Mouse (Mus musculus): ENCODE results near the gene Chmp5. TPM values are rescaled to one million over a fixed set of nuclear protein-coding genes. Genes with fewer than 3 reads are reported as not detected.

Chmp5 gene
- polyA plus RNA-seq, 1 experiment from 2014 or later, result 152 TPM

GRCm38 (mm10) chr4:40955942-40956341 is 7.7 kb downstream of the Chmp5 start:
- Histone ChIP-seq H3K36me3 (peaks cover 82% of the 10 kb centered on the region), H3K27me3 (no peaks in the 10 kb centered on the region), H3K9me3 (no peaks in the 10 kb centered on the region), H3K9ac (replicated peaks) (no peak overlapping the region), H3K4me3 (no peak overlapping the region), H3K4me1 (no peaks in the 10 kb centered on the region), H3K4me2 (replicated peaks) (no peak overlapping the region), H3K27ac (replicated peaks) (no peak overlapping the region)
- ATAC-seq (ENCODE audit: low FRiP score, low read depth), result no peak
- WGBS, result 87% methylated on average over 6 of the region's 6 CpGs

DNA sequence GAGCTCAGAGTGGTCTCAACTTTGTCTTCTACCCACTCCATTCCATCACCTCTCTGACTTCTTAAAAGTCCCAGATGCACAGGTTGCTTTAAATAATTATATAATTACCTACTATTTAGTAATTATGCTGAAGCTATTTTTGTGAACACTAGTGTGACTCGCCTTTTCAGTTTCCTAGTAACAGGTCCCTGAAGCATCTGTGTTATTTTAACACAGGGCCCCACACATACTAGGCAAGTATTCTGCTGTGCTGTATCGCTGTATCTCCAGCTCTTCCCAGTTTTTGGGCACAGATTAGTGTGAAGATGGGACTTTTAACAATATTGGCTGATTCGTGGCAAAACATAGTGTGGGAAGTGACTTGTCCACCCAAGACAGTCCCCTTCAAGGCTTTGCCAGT is 15.3 kb downstream of the Chmp5 start:
- H3K9ac ChIP-seq (replicated peaks), result no peak overlapping the region
- no peak overlapping the region for H3K27ac ChIP-seq (replicated peaks)
- no peaks in the 10 kb centered on the region for H3K4me1 ChIP-seq
- H3K4me2 ChIP-seq (replicated peaks), result no peak overlapping the region
- no peaks in the 10 kb centered on the region for H3K27me3 ChIP-seq
- peaks cover 82% of the 10 kb centered on the region for H3K36me3 ChIP-seq
- no peaks in the 10 kb centered on the region for H3K9me3 ChIP-seq
- no peak for ATAC-seq (ENCODE audit: low FRiP score, low read depth)
- whole genome bisulfite sequencing, result 93% methylated on average over 3 of the region's 3 CpGs
- no peak overlapping the region for H3K4me3 ChIP-seq

DNA sequence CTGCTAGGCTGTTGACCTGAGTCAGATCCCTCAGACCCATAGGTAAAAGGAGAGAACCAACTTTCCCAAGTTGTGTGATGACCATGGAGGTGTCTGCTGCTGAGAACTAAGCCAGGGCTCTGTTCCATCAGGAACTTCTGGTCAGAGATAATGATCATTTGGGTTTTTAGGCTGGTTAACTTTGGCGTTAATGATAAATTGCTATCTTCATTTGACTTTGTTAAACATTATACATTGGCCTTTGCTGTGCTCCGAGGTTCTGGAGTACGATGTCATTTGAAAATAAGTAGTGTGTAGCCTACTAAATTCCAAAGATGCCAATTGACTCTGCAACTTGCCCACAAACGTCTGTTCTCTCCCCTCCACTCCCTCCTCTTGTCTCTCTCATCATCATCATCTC is 21.0 kb downstream of the Chmp5 start:
- H3K4me1 ChIP-seq, result peaks cover 14% of the 10 kb centered on the region
- WGBS, result 88% methylated on average over 4 of the region's 4 CpGs
- H3K4me3 ChIP-seq, result no peak overlapping the region
- H3K4me2 ChIP-seq (replicated peaks), result no peak overlapping the region
- no peaks in the 10 kb centered on the region for H3K27me3 ChIP-seq
- H3K9me3 ChIP-seq, result no peaks in the 10 kb centered on the region
- H3K9ac ChIP-seq (replicated peaks), result no peak overlapping the region
- no peak for ATAC-seq (ENCODE audit: low FRiP score, low read depth)
- no peak overlapping the region for H3K27ac ChIP-seq (replicated peaks)
- H3K36me3 ChIP-seq, result peaks cover 33% of the 10 kb centered on the region

DNA sequence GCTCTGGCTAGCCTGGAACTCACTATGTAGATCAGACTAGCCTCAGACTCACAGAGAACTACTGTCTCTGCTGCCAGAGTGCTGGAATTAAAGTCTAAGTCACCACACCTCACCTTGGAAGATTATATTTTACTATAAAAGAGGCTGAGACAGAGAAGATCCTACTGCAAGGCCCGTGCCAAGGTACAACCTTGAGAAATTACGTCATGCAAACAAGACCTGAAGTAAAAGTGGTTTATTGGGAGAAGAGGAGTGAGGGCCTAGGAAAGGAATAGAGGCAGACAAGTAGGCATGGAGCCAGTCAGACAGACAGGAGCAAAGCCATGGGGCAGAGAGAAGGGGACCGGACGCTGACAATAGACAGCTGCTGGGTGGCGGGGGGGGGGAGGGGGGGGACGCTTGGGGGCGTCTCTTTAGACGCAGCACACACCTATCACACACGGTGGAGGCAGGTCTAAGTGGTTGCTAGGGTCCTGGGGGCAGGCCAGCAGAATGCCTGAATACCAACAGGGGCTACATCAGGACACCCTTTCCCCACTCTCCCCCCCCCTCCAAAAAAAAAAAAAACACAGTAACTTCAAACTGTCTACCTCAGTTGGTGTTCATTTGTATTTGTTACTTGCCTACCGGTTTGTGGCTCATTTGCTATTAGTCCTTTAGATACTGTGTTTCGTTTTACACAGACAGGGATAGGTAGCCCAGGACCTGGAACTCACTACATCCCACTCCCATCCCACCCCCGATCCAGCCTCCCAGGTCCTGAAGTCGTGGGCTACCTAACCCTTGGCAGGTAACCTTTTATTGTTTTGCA is 21.8 kb downstream of the Chmp5 start:
- Histone ChIP-seq H3K27ac (replicated peaks) (peak overlapping the region; percentile 86), H3K4me1 (peaks cover 14% of the 10 kb centered on the region), H3K9ac (replicated peaks) (peak overlapping the region; percentile 91), H3K4me3 (peak overlapping the region; percentile 97), H3K27me3 (no peaks in the 10 kb centered on the region), H3K36me3 (peaks cover 26% of the 10 kb centered on the region), H3K4me2 (replicated peaks) (peak overlapping the region; percentile 85), H3K9me3 (no peaks in the 10 kb centered on the region)
- ATAC-seq (ENCODE audit: low FRiP score, low read depth), result peak; percentile 53
- WGBS, result 16% methylated on average over 11 of the region's 13 CpGs

GRCm38 (mm10) chr4:40970592-40970841 is 22.3 kb downstream of the Chmp5 start:
- Histone ChIP-seq H3K36me3 (peaks cover 21% of the 10 kb centered on the region), H3K27me3 (no peaks in the 10 kb centered on the region), H3K27ac (replicated peaks) (peak overlapping the region; percentile 86), H3K4me3 (peak overlapping the region; percentile 97), H3K9ac (replicated peaks) (peak overlapping the region; percentile 91), H3K4me1 (peaks cover 14% of the 10 kb centered on the region), H3K4me2 (replicated peaks) (peak overlapping the region; percentile 85), H3K9me3 (no peaks in the 10 kb centered on the region)
- no peak for ATAC-seq (ENCODE audit: low FRiP score, low read depth)
- WGBS, result 0% methylated on average over 16 of the region's 16 CpGs

GRCm38 (mm10) chr4:40970842-40971701 is 22.9 kb downstream of the Chmp5 start, which contains the start of gene Nfx1:
Nfx1 (plus strand) TSS chr4:40970906.
- WGBS, result under 1% methylated on average over 81 of the region's 85 CpGs
- Histone ChIP-seq H3K4me1 (peaks cover 14% of the 10 kb centered on the region), H3K27ac (replicated peaks) (peak within 1 kb of the TSS; percentile 86), H3K4me3 (peak within 1 kb of the TSS; percentile 97), H3K4me2 (replicated peaks) (peak within 1 kb of the TSS; percentile 85), H3K36me3 (peaks cover 16% of the 10 kb centered on the region), H3K9me3 (no peaks in the 10 kb centered on the region), H3K27me3 (no peaks in the 10 kb centered on the region), H3K9ac (replicated peaks) (peak within 1 kb of the TSS; percentile 91)
- peak; percentile 94 for ATAC-seq (ENCODE audit: low FRiP score, low read depth)

DNA sequence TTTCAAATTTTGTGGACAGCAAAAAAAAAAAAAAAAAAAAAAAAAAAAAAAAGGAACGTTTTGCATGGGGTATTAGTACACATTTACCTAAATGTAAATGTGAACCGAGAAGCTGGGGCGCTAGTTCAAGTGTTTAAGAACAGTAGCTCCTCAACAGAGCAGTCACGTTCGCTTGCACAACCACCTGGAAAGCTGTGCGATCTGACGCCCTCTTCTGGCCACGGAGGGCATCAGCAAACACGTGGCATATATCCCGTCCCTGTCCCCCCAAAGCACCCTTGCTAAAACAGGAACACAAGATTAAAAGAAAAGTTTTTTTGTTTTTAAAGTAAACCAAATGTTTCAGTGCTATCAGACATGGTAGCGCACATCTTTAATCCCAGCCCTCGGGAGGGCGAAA is 23.5 kb downstream of the Chmp5 start:
- no peak for ATAC-seq (ENCODE audit: low FRiP score, low read depth)
- Histone ChIP-seq H3K9me3 (no peaks in the 10 kb centered on the region), H3K36me3 (peaks cover 15% of the 10 kb centered on the region), H3K27me3 (no peaks in the 10 kb centered on the region), H3K9ac (replicated peaks) (peak overlapping the region; percentile 91), H3K4me3 (peak overlapping the region; percentile 97), H3K4me1 (peaks cover 14% of the 10 kb centered on the region), H3K27ac (replicated peaks) (no peak overlapping the region), H3K4me2 (replicated peaks) (peak overlapping the region; percentile 85)
- WGBS, result 24% methylated on average over 13 of the region's 13 CpGs

DNA sequence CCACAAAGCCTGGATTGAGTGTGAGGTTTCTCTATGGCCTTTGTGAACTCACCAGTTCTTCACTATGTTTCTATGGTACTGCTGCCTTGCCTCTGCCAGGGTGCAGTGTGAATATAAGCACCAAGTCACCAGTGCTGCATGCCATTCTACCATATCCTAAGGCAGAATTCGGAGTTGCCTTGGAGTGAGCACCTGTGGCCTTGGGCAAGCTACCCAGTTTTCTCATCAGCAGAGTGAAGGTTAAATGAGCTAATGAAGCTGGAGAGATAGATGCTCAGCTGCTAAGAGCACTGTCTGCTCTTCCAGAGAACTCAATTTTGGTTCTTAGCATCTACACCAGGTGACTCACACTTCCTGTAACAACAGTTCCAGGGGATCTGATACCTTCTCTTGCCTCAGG is 25.8 kb downstream of the Chmp5 start:
- H3K4me3 ChIP-seq, result no peak overlapping the region
- H3K9ac ChIP-seq (replicated peaks), result no peak overlapping the region
- no peaks in the 10 kb centered on the region for H3K27me3 ChIP-seq
- WGBS, result 97% methylated on average over 1 of the region's 1 CpGs
- H3K4me2 ChIP-seq (replicated peaks), result no peak overlapping the region
- no peaks in the 10 kb centered on the region for H3K9me3 ChIP-seq
- no peak for ATAC-seq (ENCODE audit: low FRiP score, low read depth)
- peaks cover 14% of the 10 kb centered on the region for H3K4me1 ChIP-seq
- H3K36me3 ChIP-seq, result peaks cover 27% of the 10 kb centered on the region
- H3K27ac ChIP-seq (replicated peaks), result no peak overlapping the region

- WGBS, result 98% methylated on average over 3 of the region's 3 CpGs
These were observed 27.5 kb downstream of the Chmp5 start for GRCm38 (mm10) chr4:40975678-40976077.

DNA sequence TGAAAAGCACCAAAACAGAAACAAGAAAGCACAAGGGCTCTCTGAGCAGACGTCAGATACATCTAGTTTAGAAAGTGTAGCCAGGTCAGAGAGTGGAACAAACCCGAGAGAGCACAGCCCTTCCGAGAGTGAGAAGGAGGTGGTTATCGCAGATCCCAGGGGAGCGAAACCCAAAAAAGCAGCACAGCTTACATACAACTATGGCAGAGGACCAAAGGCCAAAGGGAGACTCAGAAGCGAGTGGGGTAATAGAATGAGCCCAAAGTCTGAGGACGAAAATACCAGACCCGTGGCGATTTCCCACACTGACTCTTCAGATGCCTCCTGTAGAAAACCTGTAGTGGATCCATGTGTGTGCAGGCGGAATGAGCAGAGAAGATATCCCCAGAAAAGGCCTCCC is 28.4 kb downstream of the Chmp5 start:
- ATAC-seq (ENCODE audit: low FRiP score, low read depth), result no peak
- Histone ChIP-seq H3K36me3 (peaks cover 43% of the 10 kb centered on the region), H3K9ac (replicated peaks) (no peak overlapping the region), H3K4me1 (peaks cover 6% of the 10 kb centered on the region), H3K4me3 (no peak overlapping the region), H3K27me3 (no peaks in the 10 kb centered on the region), H3K4me2 (replicated peaks) (no peak overlapping the region), H3K9me3 (no peaks in the 10 kb centered on the region), H3K27ac (replicated peaks) (no peak overlapping the region)
- WGBS, result 95% methylated on average over 10 of the region's 10 CpGs

More at GRCm38 (mm10) chr4:40975678-40976077, 27.5 kb downstream of the Chmp5 start:
- ATAC-seq (ENCODE audit: low FRiP score, low read depth), result no peak
- Histone ChIP-seq H3K27ac (replicated peaks) (no peak overlapping the region), H3K9ac (replicated peaks) (no peak overlapping the region), H3K4me2 (replicated peaks) (no peak overlapping the region), H3K9me3 (no peaks in the 10 kb centered on the region), H3K4me1 (peaks cover 6% of the 10 kb centered on the region), H3K4me3 (no peak overlapping the region), H3K36me3 (peaks cover 41% of the 10 kb centered on the region), H3K27me3 (no peaks in the 10 kb centered on the region)

GRCm38 (mm10) chr4:40979430-40979829 is 31.2 kb downstream of the Chmp5 start:
- Histone ChIP-seq H3K4me1 (no peaks in the 10 kb centered on the region), H3K4me2 (replicated peaks) (no peak overlapping the region), H3K9me3 (no peaks in the 10 kb centered on the region), H3K4me3 (no peak overlapping the region), H3K27ac (replicated peaks) (no peak overlapping the region), H3K27me3 (no peaks in the 10 kb centered on the region), H3K9ac (replicated peaks) (no peak overlapping the region), H3K36me3 (peaks cover 61% of the 10 kb centered on the region)
- WGBS, result 94% methylated on average over 1 of the region's 1 CpGs
- no peak for ATAC-seq (ENCODE audit: low FRiP score, low read depth)

DNA sequence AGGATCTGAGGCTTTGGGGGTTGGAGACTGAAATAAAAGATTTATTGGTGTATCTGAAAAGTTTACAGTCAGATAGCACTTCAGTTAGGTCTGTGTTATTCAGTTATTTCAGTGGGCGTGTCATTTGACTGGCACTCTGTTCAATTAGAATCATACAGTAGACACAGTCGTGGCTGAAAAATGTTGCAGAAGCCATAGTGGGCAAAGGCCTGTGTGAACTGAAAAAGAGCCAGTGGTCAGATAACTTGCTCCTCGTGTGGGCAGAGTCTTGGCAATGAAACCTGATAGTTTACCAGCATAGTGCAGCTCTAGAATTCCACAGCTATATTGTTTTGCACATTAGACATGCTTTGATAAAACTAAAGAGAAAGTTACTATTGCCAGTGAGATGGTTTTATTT is 34.3 kb downstream of the Chmp5 start:
- H3K4me1 ChIP-seq, result no peaks in the 10 kb centered on the region
- H3K27ac ChIP-seq (replicated peaks), result no peak overlapping the region
- no peak for ATAC-seq (ENCODE audit: low FRiP score, low read depth)
- WGBS, result 94% methylated on average over 3 of the region's 3 CpGs
- no peak overlapping the region for H3K4me3 ChIP-seq
- no peaks in the 10 kb centered on the region for H3K27me3 ChIP-seq
- H3K9me3 ChIP-seq, result no peaks in the 10 kb centered on the region
- H3K9ac ChIP-seq (replicated peaks), result no peak overlapping the region
- H3K4me2 ChIP-seq (replicated peaks), result no peak overlapping the region
- peaks cover 72% of the 10 kb centered on the region for H3K36me3 ChIP-seq
